Mouse (Mus musculus) heart, embryonic 11.5 days (tissue): Measurements from ENCODE around the gene 1700012B09Rik. TPM values are rescaled to one million over a fixed set of nuclear protein-coding genes. Genes with fewer than 3 reads are reported as not detected.

Experiments
- ATAC-seq: fragments of 200-750 bp; cut with Nextera tagmentation; replicated peaks from 2 replicates; pipeline ENCODE4 v1.8.0; 2017; ENCODE audit warnings: moderate library complexity; ENCODE audit not compliant: insufficient number of reproducible peaks, low FRiP score, low TSS enrichment
- H3K27ac ChIP-seq: fragments of 300-500 bp; sonication (generic); 2 replicates; pipeline ENCODE4 v1.5.1; 2014; ENCODE audit warnings: mild to moderate bottlenecking, low read depth, low read length
- H3K27me3 ChIP-seq: fragments of 300-500 bp; sonication (generic); 2 replicates; pipeline ENCODE4 v1.6.1; 2014; ENCODE audit warnings: mild to moderate bottlenecking, low read length, mixed read lengths; ENCODE audit not compliant: control insufficient read depth, insufficient read depth
- H3K36me3 ChIP-seq: fragments of 300-500 bp; sonication (generic); 2 replicates; pipeline ENCODE4 v1.6.1; 2014; ENCODE audit warnings: mild to moderate bottlenecking, low read length, moderate library complexity, mixed read lengths; ENCODE audit not compliant: control insufficient read depth, insufficient read depth
- H3K4me1 ChIP-seq: fragments of 300-500 bp; sonication (generic); 2 replicates; pipeline ENCODE4 v1.6.1; 2014; ENCODE audit warnings: low read length; ENCODE audit not compliant: control insufficient read depth, insufficient read depth
- H3K4me2 ChIP-seq: fragments of 300-500 bp; sonication (generic); 2 replicates; pipeline ENCODE4 v1.6.1; 2014; ENCODE audit warnings: mild to moderate bottlenecking, moderate library complexity
- H3K4me3 ChIP-seq: fragments of 300-500 bp; sonication (generic); 2 replicates; pipeline ENCODE4 v1.5.1; 2014; ENCODE audit warnings: low read depth, low read length
- H3K9ac ChIP-seq: fragments of 300-500 bp; sonication (generic); 2 replicates; pipeline ENCODE4 v1.6.1; 2014; ENCODE audit warnings: mild to moderate bottlenecking, low read depth, low read length, moderate library complexity
- H3K9me3 ChIP-seq: fragments of 300-500 bp; sonication (generic); replicated peaks from 2 replicates; pipeline ENCODE4 v1.6.1; 2016; ENCODE audit warnings: low read length; ENCODE audit not compliant: control insufficient read depth
- WGBS: fragments of 180-500 bp; shearing (Covaris S2); extraction: QIAGEN DNeasy Blood & Tissue Kit; methylation state at CpG from one replicate; pipeline ENCODE4 v1.1.7; 2014; ENCODE audit not compliant: insufficient replicate concordance; 5-methylcytosine and 5-hydroxymethylcytosine counted together
- polyA plus RNA-seq: library from polyadenylated mRNA; unstranded; fragments of >200 nt; fragmentation: Nextera tagmentation; extraction: Ambion mirVana; gene quantifications from 2 replicates; pipeline ENCODE4 v1.2.1, GENCODE M21; 2014

1700012B09Rik gene
- polyA plus RNA-seq, 1 experiment from 2014 or later: not detected

DNA sequence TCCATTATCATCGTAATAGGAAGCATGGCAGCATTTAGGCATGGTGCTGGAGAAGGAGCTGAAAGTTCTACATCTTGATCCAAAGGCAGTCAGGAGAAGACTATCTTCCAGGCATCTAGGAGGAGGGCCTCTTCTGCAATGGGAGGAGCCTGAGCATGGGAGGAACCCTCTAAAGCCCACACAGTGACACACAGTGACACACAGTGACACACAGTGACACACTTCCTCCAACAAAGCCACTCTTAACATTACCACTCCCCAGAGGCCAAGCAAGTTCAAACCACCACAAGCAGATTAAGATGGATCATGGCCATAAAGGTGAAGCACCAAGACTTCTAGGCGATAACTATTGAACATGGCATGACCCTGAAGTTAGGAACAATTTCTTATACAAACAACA is 1.2 kb upstream of the 1700012B09Rik start:
- peaks cover 12% of the 10 kb centered on the region for H3K27me3 ChIP-seq
- H3K27ac ChIP-seq: no peak overlapping the region
- H3K4me1 ChIP-seq: 0 out of 2 replicates have a peak, but pooled peaks cover 4% of the 10 kb centered on the region
- H3K4me3 ChIP-seq: no peak overlapping the region
- ATAC-seq: no peak
- H3K9me3 ChIP-seq: no peaks in the 10 kb centered on the region
- H3K4me2 ChIP-seq: no peak overlapping the region
- no peak overlapping the region for H3K9ac ChIP-seq
- 79% methylated on average over 2 of the region's 2 CpGs for WGBS
- no peaks in the 10 kb centered on the region for H3K36me3 ChIP-seq

DNA sequence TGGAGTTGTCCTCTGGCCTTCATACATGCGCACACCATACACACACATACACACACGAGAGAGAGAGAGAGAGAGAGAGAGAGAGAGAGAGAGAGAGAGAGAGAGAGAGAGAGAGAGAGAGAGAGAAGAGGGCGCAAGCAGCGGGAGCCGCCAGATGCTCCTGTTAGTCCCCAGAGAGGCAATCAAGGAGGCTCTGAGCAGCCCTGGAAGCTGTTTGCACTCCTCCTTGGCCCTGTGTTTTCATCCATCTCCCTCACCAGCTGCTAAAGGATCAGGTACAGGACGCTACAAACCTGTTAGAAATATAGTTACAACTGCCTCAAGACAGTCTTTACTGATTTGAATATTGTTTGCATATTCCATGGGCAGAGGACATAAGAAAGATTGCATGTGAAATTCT is 1.0 kb downstream of the 1700012B09Rik start:
- H3K4me3 ChIP-seq: no peak overlapping the region
- no peak for ATAC-seq
- no peak overlapping the region for H3K27ac ChIP-seq
- H3K9me3 ChIP-seq: no peaks in the 10 kb centered on the region
- WGBS: 60% methylated on average over 6 of the region's 6 CpGs
- H3K36me3 ChIP-seq: no peaks in the 10 kb centered on the region
- no peak overlapping the region for H3K9ac ChIP-seq
- peaks cover 12% of the 10 kb centered on the region for H3K27me3 ChIP-seq
- H3K4me1 ChIP-seq: 0 out of 2 replicates have a peak, but pooled peaks cover 4% of the 10 kb centered on the region
- no peak overlapping the region for H3K4me2 ChIP-seq

DNA sequence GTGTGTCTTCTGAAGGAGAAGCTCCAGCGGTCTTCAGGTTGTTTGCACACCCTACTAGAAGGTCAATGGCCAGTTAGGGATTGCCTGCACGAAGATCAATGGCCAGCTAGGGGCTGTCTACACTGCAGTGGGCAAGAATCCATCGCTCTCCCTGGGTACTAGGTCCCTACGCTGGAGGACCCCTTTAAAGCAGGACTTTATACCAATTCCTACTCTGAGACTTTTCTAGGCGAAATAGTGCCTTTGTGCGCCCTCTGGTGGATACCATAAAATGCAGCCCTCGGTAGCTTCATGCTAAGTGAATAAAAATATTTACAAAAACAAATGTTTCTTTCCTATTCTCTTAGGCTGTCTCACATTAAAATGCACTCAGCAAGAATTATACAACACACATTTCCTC is 6.1 kb downstream of the 1700012B09Rik start:
- Histone ChIP-seq H3K27me3 (peaks cover 5% of the 10 kb centered on the region), H3K36me3 (no peaks in the 10 kb centered on the region), H3K4me1 (no peaks in the 10 kb centered on the region), H3K4me2 (no peak overlapping the region), H3K9me3 (no peaks in the 10 kb centered on the region), H3K27ac (no peak overlapping the region), H3K9ac (no peak overlapping the region), H3K4me3 (no peak overlapping the region)
- WGBS: 25% methylated on average over 7 of the region's 7 CpGs
- ATAC-seq: no peak

- Histone ChIP-seq H3K27me3 (peaks cover 3% of the 10 kb centered on the region; the same call in 1 of the 2 replicates), H3K27ac (no peak overlapping the region), H3K9me3 (no peaks in the 10 kb centered on the region), H3K4me1 (no peaks in the 10 kb centered on the region), H3K36me3 (no peaks in the 10 kb centered on the region), H3K4me3 (no peak overlapping the region), H3K9ac (no peak overlapping the region), H3K4me2 (no peak overlapping the region)
- ATAC-seq: no peak
Observed at GRCm38 (mm10) chr9:14759261-14759660, 11.6 kb downstream of the 1700012B09Rik start.

DNA sequence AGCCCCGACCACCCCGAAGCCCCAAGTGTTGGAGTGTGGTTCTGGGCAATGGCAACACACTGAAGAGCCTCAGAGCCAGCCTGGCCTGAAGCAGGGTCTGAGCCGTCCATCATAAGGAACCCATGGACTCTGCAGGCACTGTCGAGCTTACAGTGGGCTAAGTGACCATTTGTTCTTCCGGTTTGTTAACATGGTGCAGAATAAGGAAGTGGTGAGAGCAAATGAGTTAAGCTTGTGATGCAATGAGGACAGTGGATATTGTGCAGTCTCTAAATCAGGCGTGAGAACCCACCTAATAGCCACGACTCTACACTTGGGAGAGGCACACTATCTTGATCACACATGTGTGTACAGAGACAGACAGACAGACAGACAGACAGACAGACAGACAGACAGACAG is 12.2 kb downstream of the 1700012B09Rik start:
- WGBS: 58% methylated on average over 7 of the region's 7 CpGs
- no peak overlapping the region for H3K9ac ChIP-seq
- H3K36me3 ChIP-seq: no peaks in the 10 kb centered on the region
- H3K4me1 ChIP-seq: no peaks in the 10 kb centered on the region
- peaks cover 3% of the 10 kb centered on the region; the same call in 1 of the 2 replicates for H3K27me3 ChIP-seq
- no peak overlapping the region for H3K27ac ChIP-seq
- H3K9me3 ChIP-seq: no peaks in the 10 kb centered on the region
- H3K4me2 ChIP-seq: no peak overlapping the region
- no peak for ATAC-seq
- H3K4me3 ChIP-seq: no peak overlapping the region

GRCm38 (mm10) chr9:14754469-14754868 is 16.4 kb downstream of the 1700012B09Rik start:
- no peak for ATAC-seq
- WGBS: 80% methylated on average over 3 of the region's 3 CpGs
- Histone ChIP-seq H3K4me3 (no peak overlapping the region), H3K4me2 (no peak overlapping the region), H3K27ac (no peak overlapping the region), H3K27me3 (peaks cover 12% of the 10 kb centered on the region), H3K36me3 (no peaks in the 10 kb centered on the region), H3K9ac (no peak overlapping the region), H3K9me3 (no peaks in the 10 kb centered on the region), H3K4me1 (peaks cover 9% of the 10 kb centered on the region; the same call in 1 of the 2 replicates)

DNA sequence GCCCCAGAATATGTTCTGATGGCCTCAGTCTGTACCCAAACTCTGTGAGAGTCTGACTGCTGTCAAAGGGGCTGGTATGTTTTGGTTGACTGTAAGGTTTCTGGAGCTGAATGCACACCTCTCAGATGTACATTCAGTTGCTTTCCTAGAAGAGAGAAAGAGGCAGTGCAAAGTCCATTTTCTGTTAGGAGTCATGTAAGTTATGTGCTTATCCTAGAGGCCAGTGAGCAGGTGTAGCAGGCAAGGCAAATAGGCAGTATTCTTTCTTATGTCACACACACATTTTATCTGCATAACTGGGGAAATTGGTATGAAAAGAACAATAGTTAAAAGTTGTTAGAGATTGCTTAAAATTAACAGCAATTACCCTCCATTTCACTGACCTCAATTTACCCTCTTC is 16.9 kb downstream of the 1700012B09Rik start:
- peaks cover 12% of the 10 kb centered on the region for H3K27me3 ChIP-seq
- ATAC-seq: no peak
- H3K4me2 ChIP-seq: no peak overlapping the region
- H3K4me3 ChIP-seq: no peak overlapping the region
- no peak overlapping the region for H3K27ac ChIP-seq
- no peaks in the 10 kb centered on the region for H3K9me3 ChIP-seq
- no peak overlapping the region for H3K9ac ChIP-seq
- H3K4me1 ChIP-seq: peaks cover 9% of the 10 kb centered on the region; the same call in 1 of the 2 replicates
- no peaks in the 10 kb centered on the region for H3K36me3 ChIP-seq

DNA sequence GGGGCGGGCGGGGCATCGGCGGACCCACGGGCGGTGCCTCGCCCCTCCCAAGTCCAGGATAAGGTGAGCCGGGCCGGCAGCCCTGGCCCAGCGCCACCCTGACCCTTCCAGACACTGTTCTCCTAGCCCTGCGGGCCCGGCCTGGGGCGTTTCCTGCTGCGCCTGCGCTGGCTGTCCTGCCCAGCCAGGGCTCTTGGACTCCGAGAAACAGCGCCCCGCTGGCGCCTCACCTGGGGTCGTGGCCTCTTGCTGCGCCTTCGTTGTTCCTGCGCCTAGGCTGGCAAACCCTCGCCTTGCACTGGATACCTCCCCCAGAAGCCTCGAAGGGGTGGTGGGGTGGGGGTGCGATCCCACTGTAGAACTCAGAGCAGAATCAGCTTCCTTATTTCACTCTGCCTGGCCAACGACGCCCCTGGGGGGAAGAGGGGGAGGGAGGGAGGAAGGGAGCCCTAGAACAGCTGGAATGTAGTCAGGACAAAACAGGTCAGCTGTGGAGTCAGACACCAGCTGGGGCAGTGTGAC is 18.8 kb downstream of the 1700012B09Rik start, which contains the start of gene Fut4:
TSS of gene Fut4 (minus strand) at position 393 of the 522 bp plus-strand sequence.
- H3K4me2 ChIP-seq: peak within 1 kb of the TSS; percentile 97
- H3K27me3 ChIP-seq: peaks cover 9% of the 10 kb centered on the region
- H3K36me3 ChIP-seq: no peaks in the 10 kb centered on the region
- under 1% methylated on average over 28 of the region's 28 CpGs for WGBS
- H3K27ac ChIP-seq: no peak within 1 kb of the TSS
- peak; percentile 75 for ATAC-seq
- peak within 1 kb of the TSS; percentile 66 for H3K9ac ChIP-seq
- peak within 1 kb of the TSS; percentile 56 for H3K4me3 ChIP-seq
- no peaks in the 10 kb centered on the region for H3K9me3 ChIP-seq
- H3K4me1 ChIP-seq: peaks cover 9% of the 10 kb centered on the region; the same call in 1 of the 2 replicates

GRCm38 (mm10) chr9:14751503-14752000 is 19.3 kb downstream of the 1700012B09Rik start:
- Histone ChIP-seq H3K9me3 (no peaks in the 10 kb centered on the region), H3K4me3 (peak overlapping the region; percentile 56), H3K27me3 (peaks cover 9% of the 10 kb centered on the region), H3K9ac (peak overlapping the region; percentile 66), H3K4me2 (peak overlapping the region; percentile 97), H3K27ac (no peak overlapping the region), H3K4me1 (peaks cover 9% of the 10 kb centered on the region; the same call in 1 of the 2 replicates), H3K36me3 (no peaks in the 10 kb centered on the region)
- WGBS: under 1% methylated on average over 50 of the region's 50 CpGs
- peak; percentile 33 for ATAC-seq
